Mouse (Mus musculus) adrenal gland, adult (tissue): Measurements from ENCODE around the gene Trdmt1.

Experiments used
- DNase-seq, 2 experiments: peaks; one replicate each; pipeline ENCODE4 v3.0.0; 2022 to 2023; ENCODE audit warnings: low spot score in 1 of 2; ENCODE audit not compliant: inconsistent age in 2 of 2

Trdmt1 gene

DNA sequence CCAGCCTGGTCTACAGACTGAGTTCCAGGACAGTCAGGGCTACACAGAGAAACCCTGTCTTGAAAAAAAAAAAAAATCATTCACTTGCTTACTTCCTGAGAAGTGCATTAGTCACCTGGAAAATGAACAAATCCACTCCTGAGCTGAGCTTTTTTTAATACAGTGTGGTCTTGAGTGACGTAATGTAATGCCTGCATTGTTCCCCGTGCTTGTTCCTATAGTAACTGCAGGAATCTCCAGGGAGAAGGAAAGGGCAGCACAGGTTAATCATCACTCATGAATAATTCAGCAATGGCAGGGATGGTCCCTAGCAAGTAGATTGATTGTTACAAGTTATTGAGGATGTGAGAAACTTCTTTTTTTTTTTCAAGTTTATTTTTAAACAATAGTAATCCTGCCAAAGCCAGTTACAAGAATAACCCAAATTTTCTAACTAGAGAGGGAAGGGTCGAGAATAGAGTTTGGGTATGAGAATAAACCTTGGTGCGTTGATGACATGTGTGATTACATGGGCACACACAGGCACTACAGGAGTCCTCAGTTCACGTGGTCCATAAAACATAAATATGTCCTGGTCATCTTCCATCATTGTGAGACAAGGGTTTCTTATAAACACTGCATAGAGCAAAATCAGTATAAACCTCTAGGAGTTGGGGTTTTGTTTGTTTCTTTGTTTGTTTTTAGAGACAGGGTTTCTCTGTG is 44.0 kb downstream of the Trdmt1 start:
- no peak for DNase-seq

DNA sequence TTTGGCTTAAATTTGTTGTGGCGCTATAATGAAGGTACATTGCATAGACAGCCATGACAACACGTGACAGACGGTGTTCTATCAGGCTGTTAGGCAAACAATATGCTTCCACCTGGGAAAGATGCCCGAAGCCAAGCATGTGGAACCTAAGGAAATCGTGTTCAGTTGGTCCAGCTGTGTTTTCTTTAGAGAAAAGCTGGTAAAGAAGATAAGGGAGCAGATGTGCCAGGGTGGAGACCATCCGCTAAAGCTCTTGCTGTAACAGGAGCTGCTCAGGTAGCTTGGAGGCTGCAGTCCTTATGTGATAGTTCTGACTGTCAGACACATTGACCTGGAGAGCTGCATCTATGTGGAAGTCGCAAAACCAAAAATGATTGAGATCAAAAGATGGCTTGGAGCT is 45.3 kb downstream of the Trdmt1 start:
- DNase-seq = no peak

DNA sequence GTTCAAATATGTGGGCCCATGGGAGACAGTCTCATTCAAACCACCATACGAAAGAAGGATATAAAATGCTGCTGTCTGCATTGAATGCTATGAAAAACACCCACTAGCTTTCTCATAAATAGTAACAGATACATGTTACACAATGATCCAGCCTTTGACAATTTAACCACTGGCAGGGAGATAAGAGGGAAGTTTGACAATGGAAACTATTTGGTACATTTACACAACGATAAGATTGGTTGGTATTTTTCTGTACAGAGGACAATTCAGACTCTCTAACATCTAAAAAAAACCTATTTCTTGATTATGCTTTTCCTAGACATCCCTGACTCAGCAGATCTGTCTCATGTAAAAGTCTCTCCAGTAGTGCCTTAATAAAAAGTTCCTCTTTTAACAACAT is 48.4 kb downstream of the Trdmt1 start:
- no peak for DNase-seq

DNA sequence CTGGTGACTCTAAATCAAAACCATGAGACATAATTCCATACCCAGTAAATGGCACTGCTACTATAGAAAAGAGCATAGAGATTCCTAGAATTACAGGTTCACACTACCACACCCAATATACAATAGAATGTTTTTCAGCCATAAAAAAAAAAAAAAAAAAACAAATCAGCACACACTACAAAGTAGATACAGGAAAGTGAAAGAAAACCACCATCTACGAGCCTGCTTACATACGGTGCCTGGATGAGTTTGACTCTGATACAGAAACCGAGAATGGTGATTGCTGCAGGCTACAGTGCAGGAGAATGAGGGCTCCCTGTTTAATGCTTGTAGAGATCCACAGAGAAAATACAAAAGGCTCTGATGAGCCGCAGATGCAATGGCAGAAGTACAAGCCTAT is 51.5 kb downstream of the Trdmt1 start:
- DNase-seq = no peak

DNA sequence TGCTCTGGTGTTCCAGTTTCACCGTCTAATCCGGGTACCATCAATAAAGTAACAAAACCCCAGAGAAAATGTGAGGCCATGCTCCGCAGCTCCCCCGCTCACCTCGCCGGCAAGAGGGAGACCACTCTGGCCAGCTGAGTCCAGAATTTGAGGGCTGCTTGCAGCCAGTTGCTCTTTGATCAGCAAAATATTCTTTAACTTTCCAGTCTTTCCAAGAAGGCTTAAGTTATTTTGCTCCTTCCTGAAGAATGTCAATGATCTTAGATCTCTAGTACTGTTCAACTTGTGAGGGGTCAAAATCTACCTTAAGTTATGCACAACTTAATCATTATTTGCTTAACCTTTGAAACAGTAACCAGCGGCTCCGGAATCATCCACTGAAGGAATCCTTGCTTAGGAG is 52.7 kb downstream of the Trdmt1 start, which contains the start of gene Cubn:
TSS of gene Cubn (minus strand) at position 80 of the 400 bp plus-strand sequence.
- no peak for DNase-seq

DNA sequence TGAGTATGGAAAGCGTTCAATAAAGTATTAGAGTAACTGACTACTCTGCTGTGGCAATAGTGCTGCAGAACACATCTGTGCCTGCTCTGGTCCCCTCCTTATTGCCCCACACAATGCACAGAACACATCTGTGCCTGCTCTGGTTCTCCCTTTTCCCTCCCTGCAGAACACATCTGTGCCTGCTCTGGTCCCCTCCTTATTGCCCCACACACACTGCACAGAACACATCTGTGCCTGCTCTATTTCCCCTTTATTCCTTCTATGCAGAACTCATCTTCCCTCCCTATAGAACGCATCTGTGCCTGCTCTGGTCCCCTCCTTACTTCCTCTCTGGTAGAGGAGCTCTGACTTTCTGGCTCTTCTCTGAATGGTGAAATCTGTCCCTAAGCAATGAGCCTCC is 54.0 kb downstream of the Trdmt1 start:
- DNase-seq = no peak

DNA sequence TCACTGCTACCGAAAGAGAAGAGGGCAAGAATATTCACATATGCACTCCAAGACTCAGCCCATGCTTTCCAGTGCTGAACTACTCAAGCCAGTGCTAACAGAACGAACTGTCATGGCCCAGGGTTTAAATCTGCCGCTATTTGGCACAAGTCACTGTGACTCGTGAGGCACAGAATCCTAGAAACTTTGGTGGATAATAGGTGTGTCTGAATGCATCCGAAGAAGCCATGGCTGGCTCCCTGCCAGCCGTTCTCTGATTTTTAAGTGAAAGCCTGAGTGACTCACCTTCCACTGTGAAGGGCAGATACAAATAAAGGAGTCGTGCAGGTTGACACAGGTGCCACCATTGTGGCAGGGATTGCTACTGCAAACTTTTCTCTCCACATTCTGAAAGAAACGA is 58.0 kb downstream of the Trdmt1 start:
- no peak for DNase-seq

DNA sequence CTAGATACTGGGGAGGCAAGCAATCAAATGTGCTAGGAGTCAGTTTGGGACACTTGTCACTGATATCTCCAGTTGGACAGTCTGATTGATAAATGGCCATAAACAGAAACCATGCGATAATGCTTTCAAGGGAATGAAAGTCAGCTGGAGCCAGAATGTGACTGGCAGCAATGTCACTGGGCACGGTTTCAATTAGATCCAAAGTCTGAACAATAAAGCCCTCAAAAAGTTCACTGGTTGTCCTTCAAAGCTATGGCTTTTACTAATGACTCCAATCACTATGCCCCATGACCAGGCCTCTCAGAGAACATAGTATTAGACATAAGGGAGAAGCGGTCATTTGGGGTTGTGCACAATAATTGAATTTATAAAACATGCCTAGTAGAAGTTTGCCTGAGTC is 59.9 kb downstream of the Trdmt1 start:
- peak; percentile 9 to 74 for DNase-seq

DNA sequence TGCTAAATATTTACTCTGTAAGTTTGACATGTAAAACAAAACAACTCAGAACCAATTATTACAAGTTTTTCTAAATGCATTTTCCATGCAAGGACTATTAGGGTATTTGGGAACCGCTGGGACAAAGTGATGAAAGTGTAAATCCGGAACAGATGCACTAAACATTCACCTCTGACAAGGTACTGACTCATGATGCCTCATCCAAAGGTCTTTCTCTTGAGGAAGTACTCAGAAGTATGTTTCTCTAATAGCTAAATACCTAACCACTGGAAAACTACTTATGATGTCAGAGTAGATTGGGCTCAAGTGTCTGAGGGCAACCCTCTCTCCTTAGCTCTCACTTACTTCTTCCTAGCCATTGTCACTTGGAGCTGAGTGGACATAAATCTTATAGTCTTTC is 63.7 kb downstream of the Trdmt1 start:
- no peak for DNase-seq

DNA sequence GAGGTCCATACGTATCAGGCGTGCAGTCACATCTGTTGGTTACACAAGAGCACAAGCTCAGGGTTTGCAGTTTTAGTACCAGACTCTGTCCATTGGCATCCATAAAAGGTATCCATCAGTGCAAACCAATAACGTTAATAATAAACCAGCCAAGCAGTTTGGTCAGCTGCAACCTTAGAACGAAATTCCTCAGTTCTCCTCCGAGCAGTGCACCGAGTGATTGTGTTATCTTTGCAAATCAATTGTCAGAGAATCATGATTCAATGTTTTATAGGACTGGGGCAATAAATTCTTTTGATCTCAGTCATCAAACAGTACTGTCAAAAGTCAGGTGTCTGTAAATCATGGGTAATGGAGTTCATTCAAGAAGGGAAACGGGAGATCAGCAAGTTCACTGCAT is 65.3 kb downstream of the Trdmt1 start:
- DNase-seq = no peak

DNA sequence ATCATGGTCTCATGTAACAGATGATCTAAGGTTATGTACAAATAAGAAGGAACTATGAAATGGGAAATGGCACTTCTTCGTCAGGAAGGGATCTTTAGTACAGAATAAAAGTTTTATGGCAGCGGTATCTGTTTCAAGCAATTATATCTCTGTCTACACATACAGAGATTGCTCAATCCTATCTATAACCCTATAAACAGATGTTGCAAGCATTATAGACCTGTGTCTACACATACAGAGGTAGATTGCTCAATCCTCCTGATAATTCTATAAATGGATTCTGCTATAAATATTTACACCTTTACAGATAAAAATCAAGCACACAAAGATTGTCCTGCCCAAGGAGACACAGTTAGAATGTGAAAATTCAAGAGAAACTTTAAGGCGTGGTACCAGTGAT is 74.4 kb downstream of the Trdmt1 start:
- no peak for DNase-seq

DNA sequence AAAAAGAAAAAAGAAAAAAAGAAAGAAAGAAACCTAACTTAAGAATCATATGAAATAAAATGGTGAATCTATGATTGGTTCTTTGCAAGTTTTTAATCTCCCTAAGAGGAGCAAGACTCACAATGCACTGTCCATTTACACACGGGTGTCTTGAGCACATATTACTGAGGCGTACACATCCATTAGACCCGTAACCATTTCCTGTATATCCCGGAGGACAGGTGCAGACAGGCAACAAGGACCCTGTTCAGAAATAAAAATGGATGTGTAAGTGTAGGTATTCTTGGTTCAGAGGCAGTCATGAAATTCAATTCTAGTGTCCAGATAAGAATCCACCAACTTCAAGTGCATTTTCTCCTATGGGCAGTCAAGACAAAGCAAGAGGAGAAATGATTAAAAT is 74.8 kb downstream of the Trdmt1 start:
- no peak for DNase-seq

DNA sequence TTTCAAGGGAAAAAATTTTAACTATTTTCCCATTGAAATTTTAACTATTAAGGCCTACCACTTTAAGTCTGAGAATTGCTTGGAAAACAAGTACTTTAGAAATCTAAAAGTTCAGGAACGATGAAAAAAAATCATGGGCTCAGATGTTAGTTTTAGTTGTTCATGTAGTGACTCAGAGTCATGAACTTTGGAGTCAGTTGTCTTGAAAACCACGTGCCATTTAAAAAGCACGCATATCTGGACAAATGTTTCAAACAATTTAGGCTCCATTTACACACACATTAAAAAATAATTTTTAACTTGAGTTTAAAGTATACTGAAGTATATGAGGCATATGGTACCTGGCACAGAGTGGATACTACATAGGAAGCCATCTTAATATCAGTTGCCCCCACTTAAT is 77.8 kb downstream of the Trdmt1 start:
- DNase-seq = no peak
